Mouse (Mus musculus) intestine, embryonic 14.5 days (tissue): ENCODE measurements around the gene Olfr157. TPM values are rescaled to one million over a fixed set of nuclear protein-coding genes. Genes with fewer than 3 reads are reported as not detected.

Experiments
- ATAC-seq: fragments of 200-750 bp; cut with Nextera tagmentation; replicated peaks from 2 replicates; pipeline ENCODE4 v1.8.0; 2017; ENCODE audit warnings: low read depth, moderate number of reproducible peaks, moderate TSS enrichment, moderate library complexity; ENCODE audit not compliant: low FRiP score, low TSS enrichment
- DNase-seq: peaks from one replicate; pipeline ENCODE4 v3.0.0-alpha.2; 2018; ENCODE audit warnings: low spot score
- H3K27ac ChIP-seq: fragments of 300-500 bp; sonication (generic); 2 replicates; pipeline ENCODE4 v1.5.1; 2014; ENCODE audit warnings: low read depth, mild to moderate bottlenecking, control low read depth
- H3K27me3 ChIP-seq: fragments of 300-500 bp; sonication (generic); replicated peaks from 2 replicates; pipeline ENCODE4 v1.6.1; 2014; ENCODE audit warnings: low read length, control low read depth; ENCODE audit not compliant: control insufficient read depth, insufficient read depth
- H3K36me3 ChIP-seq: fragments of 300-500 bp; sonication (generic); 2 replicates; pipeline ENCODE4 v1.6.1; 2014; ENCODE audit warnings: low read length, control low read depth; ENCODE audit not compliant: control insufficient read depth, insufficient read depth
- H3K4me1 ChIP-seq: fragments of 300-500 bp; sonication (generic); replicated peaks from 2 replicates; pipeline ENCODE4 v1.6.1; 2014; ENCODE audit warnings: low read length, control low read depth, mixed read lengths; ENCODE audit not compliant: control insufficient read depth, insufficient read depth
- H3K4me2 ChIP-seq: fragments of 300-500 bp; sonication (generic); 2 replicates; pipeline ENCODE4 v1.6.1; 2014; ENCODE audit warnings: low read length
- H3K4me3 ChIP-seq: fragments of 300-500 bp; sonication (generic); 2 replicates; pipeline ENCODE4 v1.5.1; 2014; ENCODE audit warnings: low read depth, low read length, control low read depth, mixed read lengths
- H3K9ac ChIP-seq: fragments of 300-500 bp; sonication (generic); 2 replicates; pipeline ENCODE4 v1.6.1; 2014; ENCODE audit warnings: mild to moderate bottlenecking, low read length
- H3K9me3 ChIP-seq: fragments of 300-500 bp; sonication (generic); 2 replicates; pipeline ENCODE4 v1.6.1; 2016; ENCODE audit warnings: low read length, control low read depth; ENCODE audit not compliant: control insufficient read depth
- WGBS: fragments of 180-500 bp; shearing (Covaris S2); extraction: QIAGEN DNeasy Blood & Tissue Kit; methylation state at CpG from one replicate; pipeline ENCODE4 v1.1.7; 2014; 5-methylcytosine and 5-hydroxymethylcytosine counted together
- polyA plus RNA-seq: library from polyadenylated mRNA; unstranded; fragments of >200 nt; fragmentation: Nextera tagmentation; extraction: Ambion mirVana; gene quantifications from 2 replicates; pipeline ENCODE4 v1.2.1, GENCODE M21; 2014

The Olfr157 gene
- polyA plus RNA-seq, 1 experiment from 2014 or later = not detected

GRCm38 (mm10) chr4:43869821-43870220 is 29.8 kb upstream of the Olfr157 start:
- WGBS = 68% methylated on average over 10 of the region's 10 CpGs
- H3K4me2 ChIP-seq = no peak overlapping the region
- H3K27me3 ChIP-seq = no peaks in the 10 kb centered on the region
- H3K9me3 ChIP-seq = no peaks in the 10 kb centered on the region
- peaks cover 3% of the 10 kb centered on the region; the same call in 1 of the 2 replicates for H3K4me1 ChIP-seq
- DNase-seq (peak; percentile 21), ATAC-seq (no peak)
- no peaks in the 10 kb centered on the region for H3K36me3 ChIP-seq
- no peak overlapping the region for H3K27ac ChIP-seq
- no peak overlapping the region for H3K9ac ChIP-seq
- no peak overlapping the region for H3K4me3 ChIP-seq

- WGBS = 65% methylated on average over 4 of the region's 4 CpGs
- no peak overlapping the region for H3K9ac ChIP-seq
- H3K27ac ChIP-seq = no peak overlapping the region
- H3K4me2 ChIP-seq = no peak overlapping the region
- H3K27me3 ChIP-seq = no peaks in the 10 kb centered on the region
- no peak overlapping the region for H3K4me3 ChIP-seq
- DNase-seq = no peak
- H3K36me3 ChIP-seq = no peaks in the 10 kb centered on the region
- no peaks in the 10 kb centered on the region for H3K9me3 ChIP-seq
- no peak for ATAC-seq
- H3K4me1 ChIP-seq = no peaks in the 10 kb centered on the region
These were observed 23.3 kb upstream of the Olfr157 start for GRCm38 (mm10) chr4:43863298-43863697.

GRCm38 (mm10) chr4:43860744-43861519 is 20.9 kb upstream of the Olfr157 start:
- H3K9ac ChIP-seq = no peak overlapping the region
- no peaks in the 10 kb centered on the region for H3K9me3 ChIP-seq
- no peaks in the 10 kb centered on the region for H3K4me1 ChIP-seq
- H3K27me3 ChIP-seq = no peaks in the 10 kb centered on the region
- H3K4me3 ChIP-seq = no peak overlapping the region
- no peaks in the 10 kb centered on the region for H3K36me3 ChIP-seq
- peak; percentile 86 for DNase-seq
- H3K27ac ChIP-seq = no peak overlapping the region
- WGBS = 17% methylated on average over 14 of the region's 14 CpGs
- ATAC-seq = no peak
- H3K4me2 ChIP-seq = no peak overlapping the region

GRCm38 (mm10) chr4:43859886-43860285 is 19.9 kb upstream of the Olfr157 start:
- WGBS = 72% methylated on average over 10 of the region's 10 CpGs
- ATAC-seq (no peak), DNase-seq (no peak)
- Histone ChIP-seq H3K9me3 (no peaks in the 10 kb centered on the region), H3K9ac (no peak overlapping the region), H3K27me3 (no peaks in the 10 kb centered on the region), H3K36me3 (no peaks in the 10 kb centered on the region), H3K4me1 (no peaks in the 10 kb centered on the region), H3K4me3 (no peak overlapping the region), H3K27ac (no peak overlapping the region), H3K4me2 (no peak overlapping the region)

- 72% methylated on average over 8 of the region's 8 CpGs for WGBS
- Histone ChIP-seq H3K27me3 (no peaks in the 10 kb centered on the region), H3K27ac (no peak overlapping the region), H3K9me3 (no peaks in the 10 kb centered on the region), H3K4me2 (no peak overlapping the region), H3K36me3 (no peaks in the 10 kb centered on the region), H3K9ac (no peak overlapping the region), H3K4me1 (no peaks in the 10 kb centered on the region), H3K4me3 (no peak overlapping the region)
- ATAC-seq (no peak), DNase-seq (no peak)
These were observed 14.1 kb upstream of the Olfr157 start for GRCm38 (mm10) chr4:43854101-43854500.

GRCm38 (mm10) chr4:43851265-43851664 is 11.3 kb upstream of the Olfr157 start, which contains the start of gene Olfr155:
Gene Olfr155, plus strand, starts transcription at chr4:43851565.
- no peak for ATAC-seq
- no peak for DNase-seq
- H3K9ac ChIP-seq = no peak within 1 kb of the TSS
- WGBS = 82% methylated on average over 6 of the region's 6 CpGs
- H3K4me2 ChIP-seq = no peak within 1 kb of the TSS
- no peak within 1 kb of the TSS for H3K27ac ChIP-seq
- H3K36me3 ChIP-seq = no peaks in the 10 kb centered on the region
- H3K9me3 ChIP-seq = no peaks in the 10 kb centered on the region
- H3K4me1 ChIP-seq = no peaks in the 10 kb centered on the region
- no peaks in the 10 kb centered on the region for H3K27me3 ChIP-seq
- H3K4me3 ChIP-seq = no peak within 1 kb of the TSS

GRCm38 (mm10) chr4:43838326-43838725 is 1.7 kb downstream of the Olfr157 start:
- no peak overlapping the region for H3K4me3 ChIP-seq
- H3K27me3 ChIP-seq = no peaks in the 10 kb centered on the region
- no peak for DNase-seq
- H3K9ac ChIP-seq = no peak overlapping the region
- H3K4me1 ChIP-seq = no peaks in the 10 kb centered on the region
- H3K36me3 ChIP-seq = no peaks in the 10 kb centered on the region
- H3K4me2 ChIP-seq = no peak overlapping the region
- H3K27ac ChIP-seq = no peak overlapping the region
- 60% methylated on average over 3 of the region's 3 CpGs for WGBS
- H3K9me3 ChIP-seq = 0 out of 2 replicates have a peak, but pooled peaks cover 3% of the 10 kb centered on the region
- no peak for ATAC-seq

- Histone ChIP-seq H3K9me3 (no peaks in the 10 kb centered on the region), H3K36me3 (no peaks in the 10 kb centered on the region), H3K4me3 (no peak overlapping the region), H3K27ac (no peak overlapping the region), H3K4me1 (no peaks in the 10 kb centered on the region), H3K4me2 (no peak overlapping the region), H3K9ac (no peak overlapping the region), H3K27me3 (no peaks in the 10 kb centered on the region)
- ATAC-seq (no peak), DNase-seq (no peak)
- 62% methylated on average over 4 of the region's 4 CpGs for WGBS
These were observed 5.3 kb downstream of the Olfr157 start for GRCm38 (mm10) chr4:43834749-43835148.

GRCm38 (mm10) chr4:43833752-43834151 is 6.2 kb downstream of the Olfr157 start:
- Histone ChIP-seq H3K4me3 (no peak overlapping the region), H3K9me3 (no peaks in the 10 kb centered on the region), H3K36me3 (no peaks in the 10 kb centered on the region), H3K4me1 (no peaks in the 10 kb centered on the region), H3K4me2 (no peak overlapping the region), H3K27me3 (no peaks in the 10 kb centered on the region), H3K27ac (no peak overlapping the region), H3K9ac (no peak overlapping the region)
- 65% methylated on average over 5 of the region's 5 CpGs for WGBS
- ATAC-seq (no peak), DNase-seq (no peak)
